Mouse (Mus musculus): ENCODE results near the gene Fam102b.

DNA sequence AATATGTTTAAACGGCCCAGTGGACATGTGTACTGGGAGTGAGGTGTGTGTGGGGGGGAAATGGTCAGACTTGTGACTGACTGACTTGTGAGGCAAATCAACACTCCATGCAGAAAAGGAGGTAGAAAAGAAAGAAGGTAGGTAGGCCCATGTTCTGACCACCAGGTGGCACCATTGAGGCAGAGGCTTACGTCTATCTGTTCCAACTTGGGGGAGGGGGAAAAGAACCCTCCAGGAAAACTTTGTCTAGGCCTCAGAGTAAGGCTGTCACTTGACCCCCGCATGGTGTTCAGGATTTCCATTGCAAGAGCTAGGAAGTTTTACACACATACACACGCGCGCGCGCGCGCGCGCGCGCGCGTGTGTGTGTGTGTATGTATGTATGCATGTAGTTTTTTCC, 1.8 kb downstream of the Fam102b start:
- TF ChIP-seq CTCF (IDR thresholded peaks at IDR 0.05; ENCODE audit: borderline replicate concordance, insufficient read depth, low read length) (peak; percentile 71; the same call in 1 of the 2 replicates), POLR2A (IDR thresholded peaks at IDR 0.05; ENCODE audit: low read depth, low read length) (no peak)

Data from embryonic fibroblast, embryonic 13.5 days (primary cell).